Mouse (Mus musculus) limb, embryonic 11.5 days (tissue): ENCODE results near the gene Eif3f. TPM values are rescaled to one million over a fixed set of nuclear protein-coding genes. Genes with fewer than 3 reads are reported as not detected.

Experiments used
- ATAC-seq: fragments of 200-750 bp; cut with Nextera tagmentation; 2 replicates; pipeline ENCODE4 v1.8.0; 2017; ENCODE audit warnings: low read depth; ENCODE audit not compliant: insufficient number of reproducible peaks, low FRiP score, low TSS enrichment
- DNase-seq: peaks from one replicate; pipeline ENCODE4 v3.0.0-alpha.2; 2015; ENCODE audit warnings: low spot score
- H3K27ac ChIP-seq: fragments of 300-500 bp; sonication (generic); replicated peaks from 2 replicates; pipeline ENCODE4 v1.5.1; 2014; ENCODE audit warnings: low read depth, mild to moderate bottlenecking, low read length
- H3K27me3 ChIP-seq: fragments of 300-500 bp; sonication (generic); 2 replicates; pipeline ENCODE4 v1.6.1; 2014; ENCODE audit warnings: mild to moderate bottlenecking, low read length, mixed read lengths; ENCODE audit not compliant: control insufficient read depth, insufficient read depth
- H3K36me3 ChIP-seq: fragments of 300-500 bp; sonication (generic); 2 replicates; pipeline ENCODE4 v1.6.1; 2014; ENCODE audit warnings: mild to moderate bottlenecking, low read length, moderate library complexity, mixed read lengths; ENCODE audit not compliant: control insufficient read depth, insufficient read depth
- H3K4me1 ChIP-seq: fragments of 300-500 bp; sonication (generic); 2 replicates; pipeline ENCODE4 v1.6.1; 2014; ENCODE audit warnings: low read length, mixed read lengths; ENCODE audit not compliant: control insufficient read depth, insufficient read depth
- H3K4me2 ChIP-seq: fragments of 300-500 bp; sonication (generic); 2 replicates; pipeline ENCODE4 v1.6.1; 2014; ENCODE audit warnings: low read depth, mild to moderate bottlenecking, moderate library complexity; ENCODE audit not compliant: severe bottlenecking
- H3K4me3 ChIP-seq: fragments of 300-500 bp; sonication (generic); 2 replicates; pipeline ENCODE4 v1.5.1; 2014; ENCODE audit warnings: low read depth, low read length
- H3K9ac ChIP-seq: fragments of 300-500 bp; sonication (generic); 2 replicates; pipeline ENCODE4 v1.6.1; 2014; ENCODE audit warnings: mild to moderate bottlenecking, low read length
- H3K9me3 ChIP-seq: fragments of 300-500 bp; sonication (generic); 2 replicates; pipeline ENCODE4 v1.6.1; 2016; ENCODE audit warnings: low read length; ENCODE audit not compliant: control insufficient read depth
- WGBS: fragments of 180-500 bp; shearing (Covaris S2); extraction: QIAGEN DNeasy Blood & Tissue Kit; methylation state at CpG from one replicate; pipeline ENCODE4 v1.1.7; 2014; 5-methylcytosine and 5-hydroxymethylcytosine counted together
- polyA plus RNA-seq: library from polyadenylated mRNA; unstranded; fragments of >200 nt; fragmentation: Nextera tagmentation; extraction: Ambion mirVana; gene quantifications from 2 replicates; pipeline ENCODE4 v1.2.1, GENCODE M21; 2014

Eif3f gene
- polyA plus RNA-seq, 1 experiment from 2014 or later: 97.2 TPM

GRCm38 (mm10) chr7:108985934-108986708, 51.9 kb downstream of the Eif3f start:
- DNase-seq (no peak), ATAC-seq (no peak)
- no peaks in the 10 kb centered on the region for H3K9me3 ChIP-seq
- H3K4me1 ChIP-seq: no peaks in the 10 kb centered on the region
- no peak overlapping the region for H3K4me3 ChIP-seq
- H3K27ac ChIP-seq: no peak overlapping the region
- no peaks in the 10 kb centered on the region for H3K36me3 ChIP-seq
- 79% methylated on average over 2 of the region's 3 CpGs for WGBS
- H3K9ac ChIP-seq: no peak overlapping the region
- no peaks in the 10 kb centered on the region for H3K27me3 ChIP-seq
- no peak overlapping the region for H3K4me2 ChIP-seq

DNA sequence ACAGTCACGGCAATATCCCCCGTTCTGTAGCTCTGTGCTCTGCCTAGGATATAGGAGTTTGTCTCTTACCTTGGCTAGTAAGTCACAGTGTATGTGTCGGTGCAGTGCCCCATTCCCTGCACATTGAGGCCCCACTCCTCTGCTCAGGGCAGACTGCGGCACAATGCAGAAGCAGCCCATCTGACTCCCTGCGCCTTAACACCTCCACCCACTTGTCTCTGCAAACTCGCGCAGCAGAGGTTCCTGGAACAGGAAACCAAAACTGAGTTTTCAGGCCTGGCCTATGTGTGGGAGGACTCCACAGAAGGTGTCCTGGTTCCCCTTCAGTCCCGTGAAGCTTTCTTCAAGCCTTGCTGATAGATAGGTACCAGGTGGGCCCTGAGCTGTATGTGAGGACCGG, 57.0 kb downstream of the Eif3f start:
- Histone ChIP-seq H3K4me1 (no peaks in the 10 kb centered on the region), H3K4me2 (no peak overlapping the region), H3K9ac (no peak overlapping the region), H3K36me3 (no peaks in the 10 kb centered on the region), H3K9me3 (no peaks in the 10 kb centered on the region), H3K4me3 (no peak overlapping the region), H3K27ac (no peak overlapping the region), H3K27me3 (no peaks in the 10 kb centered on the region)
- 82% methylated on average over 9 of the region's 9 CpGs for WGBS
- no peak for DNase-seq
- ATAC-seq: no peak

Other genes starting within 250 kb of the Eif3f start
- gene Olfr512, start 221.1 kb upstream of the Eif3f start, polyA plus RNA-seq: not detected in 2 replicates
- not detected in 2 replicates for gene Olfr513, start 183.4 kb upstream of the Eif3f start, polyA plus RNA-seq
- gene Olfr514, start 108.4 kb upstream of the Eif3f start, polyA plus RNA-seq: not detected in 2 replicates
- gene Olfr516, start 83.9 kb upstream of the Eif3f start, polyA plus RNA-seq: not detected in 2 replicates
- not detected in 2 replicates for gene Olfr517, start 62.0 kb upstream of the Eif3f start, polyA plus RNA-seq
- gene Olfr518, start 49.4 kb upstream of the Eif3f start, polyA plus RNA-seq: not detected in 2 replicates
- gene Olfr519, start 40.0 kb upstream of the Eif3f start, polyA plus RNA-seq: not detected in 2 replicates
- gene Nlrp10, start 4.2 kb upstream of the Eif3f start, polyA plus RNA-seq: 0.71 and 0.75 TPM in 2 replicates
- 3.7 and 4.2 TPM in 2 replicates for gene Tub, start 15.9 kb downstream of the Eif3f start, polyA plus RNA-seq
- 4.7 and 5.1 TPM in 2 replicates for gene Ric3, start 148.9 kb downstream of the Eif3f start, polyA plus RNA-seq
- gene Lmo1, start 240.8 kb downstream of the Eif3f start, polyA plus RNA-seq: 31.9 and 34.8 TPM in 2 replicates